Mouse (Mus musculus): ENCODE data around the gene Gstcd. TPM values are rescaled to one million over a fixed set of nuclear protein-coding genes. Genes with fewer than 3 reads are reported as not detected.

The Gstcd gene
- polyA plus RNA-seq, 2 experiments, result 2.3 to 5.3 TPM

- no peaks in the 10 kb centered on the region for H3K4me1 ChIP-seq (replicated peaks; ENCODE audit: control insufficient read depth in 2 of 2, insufficient read depth in 2 of 2, low read length in 1 of 2)
- no peaks in the 10 kb centered on the region for H3K36me3 ChIP-seq (replicated peaks; ENCODE audit: control insufficient read depth, insufficient read depth, low read depth)
- H3K9ac ChIP-seq (replicated peaks), result no peak overlapping the region
- no peak overlapping the region for H3K4me3 ChIP-seq (ENCODE audit: insufficient read depth in 1 of 2, low read depth in 2 of 2, low read length in 2 of 2)
- peaks cover 21% of the 10 kb centered on the region for H3K27me3 ChIP-seq (ENCODE audit: control insufficient read depth, insufficient read depth, low read length)
- H3K27ac ChIP-seq, result no peak overlapping the region
- ATAC-seq (ENCODE audit: insufficient read depth) (no peak), DNase-seq (ENCODE audit: low read depth in 3 of 3, low spot score in 3 of 3) (no peak)
- no peaks in the 10 kb centered on the region for H3K9me3 ChIP-seq (ENCODE audit: control insufficient read depth, low read length)
- TF ChIP-seq CTCF (IDR thresholded peaks at IDR 0.05; ENCODE audit: low read depth), result no peak
- TF ChIP-seq EP300 (IDR thresholded peaks at IDR 0.05; ENCODE audit: low read depth), result no peak
- no peak overlapping the region for H3K4me2 ChIP-seq (ENCODE audit: low read depth)
- 54% methylated on average over 7 of the region's 7 CpGs for WGBS (ENCODE audit: insufficient replicate concordance)
These were observed 146.2 kb downstream of the Gstcd start for GRCm38 (mm10) chr3:132945669-132946068.

GRCm38 (mm10) chr3:132944609-132945008 is 147.2 kb downstream of the Gstcd start:
- Histone ChIP-seq H3K27me3 (ENCODE audit: control insufficient read depth, insufficient read depth, low read length) (peaks cover 10% of the 10 kb centered on the region), H3K4me3 (ENCODE audit: insufficient read depth in 1 of 2, low read depth in 2 of 2, low read length in 2 of 2) (no peak overlapping the region), H3K27ac (no peak overlapping the region), H3K9ac (replicated peaks) (no peak overlapping the region), H3K9me3 (ENCODE audit: control insufficient read depth, low read length) (no peaks in the 10 kb centered on the region), H3K4me1 (replicated peaks; ENCODE audit: control insufficient read depth in 2 of 2, insufficient read depth in 2 of 2, low read length in 1 of 2) (no peaks in the 10 kb centered on the region), H3K36me3 (replicated peaks; ENCODE audit: control insufficient read depth, insufficient read depth, low read depth) (no peaks in the 10 kb centered on the region), H3K4me2 (ENCODE audit: low read depth) (no peak overlapping the region)
- no peak for TF ChIP-seq EP300 (IDR thresholded peaks at IDR 0.05; ENCODE audit: low read depth)
- TF ChIP-seq CTCF (IDR thresholded peaks at IDR 0.05; ENCODE audit: low read depth), result no peak
- no peak for ATAC-seq (ENCODE audit: insufficient read depth)
- 63% methylated on average over 3 of the region's 3 CpGs for WGBS (ENCODE audit: insufficient replicate concordance)
- DNase-seq (ENCODE audit: low read depth in 3 of 3, low spot score in 3 of 3), result no peak

- no peaks in the 10 kb centered on the region for H3K4me1 ChIP-seq (replicated peaks; ENCODE audit: control insufficient read depth in 2 of 2, insufficient read depth in 2 of 2, low read length in 1 of 2)
- no peak for TF ChIP-seq EP300 (IDR thresholded peaks at IDR 0.05; ENCODE audit: low read depth)
- no peak for TF ChIP-seq CTCF (IDR thresholded peaks at IDR 0.05; ENCODE audit: low read depth)
- no peak overlapping the region for H3K27ac ChIP-seq
- H3K9ac ChIP-seq (replicated peaks), result no peak overlapping the region
- WGBS (ENCODE audit: insufficient replicate concordance), result 66% methylated on average over 7 of the region's 7 CpGs
- ATAC-seq (ENCODE audit: insufficient read depth), result no peak
- no peaks in the 10 kb centered on the region for H3K9me3 ChIP-seq (ENCODE audit: control insufficient read depth, low read length)
- no peak overlapping the region for H3K4me2 ChIP-seq (ENCODE audit: low read depth)
- H3K27me3 ChIP-seq (ENCODE audit: control insufficient read depth, insufficient read depth, low read length), result peaks cover 6% of the 10 kb centered on the region
- no peak for DNase-seq (ENCODE audit: low read depth in 3 of 3, low spot score in 3 of 3)
- no peaks in the 10 kb centered on the region for H3K36me3 ChIP-seq (replicated peaks; ENCODE audit: control insufficient read depth, insufficient read depth, low read depth)
- no peak overlapping the region for H3K4me3 ChIP-seq (ENCODE audit: insufficient read depth in 1 of 2, low read depth in 2 of 2, low read length in 2 of 2)
These were observed 147.6 kb downstream of the Gstcd start for GRCm38 (mm10) chr3:132944193-132944592.

- H3K36me3 ChIP-seq (replicated peaks; ENCODE audit: control insufficient read depth, insufficient read depth, low read depth), result no peaks in the 10 kb centered on the region
- H3K4me1 ChIP-seq (replicated peaks; ENCODE audit: control insufficient read depth in 2 of 2, insufficient read depth in 2 of 2, low read length in 1 of 2), result no peaks in the 10 kb centered on the region
- H3K4me2 ChIP-seq (ENCODE audit: low read depth), result no peak overlapping the region
- no peak overlapping the region for H3K4me3 ChIP-seq (ENCODE audit: insufficient read depth in 1 of 2, low read depth in 2 of 2, low read length in 2 of 2)
- no peak overlapping the region for H3K27ac ChIP-seq
- 62% methylated on average over 6 of the region's 6 CpGs for WGBS (ENCODE audit: insufficient replicate concordance)
- no peak overlapping the region for H3K9ac ChIP-seq (replicated peaks)
- TF ChIP-seq CTCF (IDR thresholded peaks at IDR 0.05; ENCODE audit: low read depth) (no peak), EP300 (IDR thresholded peaks at IDR 0.05; ENCODE audit: low read depth) (no peak)
- no peaks in the 10 kb centered on the region for H3K9me3 ChIP-seq (ENCODE audit: control insufficient read depth, low read length)
- no peaks in the 10 kb centered on the region for H3K27me3 ChIP-seq (ENCODE audit: control insufficient read depth, insufficient read depth, low read length)
- DNase-seq (ENCODE audit: low read depth in 3 of 3, low spot score in 3 of 3), result no peak
- ATAC-seq (ENCODE audit: insufficient read depth), result no peak
These were observed 149.1 kb downstream of the Gstcd start for GRCm38 (mm10) chr3:132942778-132943177.

- Histone ChIP-seq H3K27me3 (ENCODE audit: control insufficient read depth, insufficient read depth, low read length) (no peaks in the 10 kb centered on the region), H3K36me3 (replicated peaks; ENCODE audit: control insufficient read depth, insufficient read depth, low read depth) (no peaks in the 10 kb centered on the region), H3K4me1 (replicated peaks; ENCODE audit: control insufficient read depth in 2 of 2, insufficient read depth in 2 of 2, low read length in 1 of 2) (no peaks in the 10 kb centered on the region), H3K9me3 (ENCODE audit: control insufficient read depth, low read length) (no peaks in the 10 kb centered on the region), H3K4me3 (ENCODE audit: insufficient read depth in 1 of 2, low read depth in 2 of 2, low read length in 2 of 2) (no peak overlapping the region), H3K4me2 (ENCODE audit: low read depth) (no peak overlapping the region), H3K27ac (no peak overlapping the region), H3K9ac (replicated peaks) (no peak overlapping the region)
- TF ChIP-seq EP300 (IDR thresholded peaks at IDR 0.05; ENCODE audit: low read depth), result no peak
- TF ChIP-seq CTCF (IDR thresholded peaks at IDR 0.05; ENCODE audit: low read depth), result no peak
- no peak for ATAC-seq (ENCODE audit: insufficient read depth)
- DNase-seq (ENCODE audit: low read depth in 3 of 3, low spot score in 3 of 3), result no peak
- WGBS (ENCODE audit: insufficient replicate concordance), result 53% methylated on average over 10 of the region's 10 CpGs
These were observed 151.4 kb downstream of the Gstcd start for GRCm38 (mm10) chr3:132940181-132940990.
